Mouse (Mus musculus) megakaryocyte, embryonic 14.5 days (primary cell): ENCODE results near the gene Vmn1r234.
"Not testable (repeated sequence)": the region's sequence is repeated elsewhere in the genome, so short reads cannot be mapped to it uniquely, and the experiment has no call there.

Experiments used
- FLI1 ChIP-seq: IDR thresholded peaks from 2 replicates; pipeline ENCODE4 v1.6.1; 2012; ENCODE audit warnings: low read length, inconsistent platforms, mixed read lengths
- GATA1 ChIP-seq: IDR thresholded peaks from 3 replicates; pipeline ENCODE4 v1.6.1; 2012; ENCODE audit warnings: mixed read lengths, low read length, inconsistent platforms, borderline replicate concordance

DNA sequence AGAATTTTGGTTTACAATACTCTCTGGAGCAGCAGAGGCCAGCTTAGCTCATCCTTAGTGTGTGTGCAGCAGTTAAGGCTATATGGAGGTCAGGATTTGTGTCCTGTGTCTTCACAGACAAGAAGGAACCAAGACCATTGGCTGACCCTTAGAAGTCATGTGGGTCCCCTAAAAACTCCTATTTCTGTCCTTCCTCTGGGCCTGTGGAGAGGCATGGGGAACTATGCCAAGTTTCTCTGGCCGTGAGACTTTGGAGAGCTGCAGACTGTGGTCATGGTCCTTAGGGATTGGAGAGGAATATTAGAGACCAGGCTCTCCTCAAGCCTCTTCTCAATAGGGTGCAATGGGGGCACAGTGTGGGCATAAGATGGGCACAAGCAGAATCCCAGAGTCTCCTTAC is 14.8 kb upstream of the Vmn1r234 start:
- not testable (repeated sequence) for TF ChIP-seq GATA1, FLI1
